12 mouse cellular contexts compared by ENCODE assay signal in genomic region chr5:141902544-141903250, GRCm38 (mm10).
DNase-seq lines count a peak whose midpoint lies in the region; ATAC-seq and TF ChIP-seq lines count a peak whose summit lies in the region.
"Had no signal": no experiment of that assay in that cellular context is flagged by ENCODE, and none has a peak within 500 bp of the region (broad histone marks: within the 10 kb centered on the region; RNA-seq: fewer than 3 reads in every experiment).

No protein-coding gene starts in this region.

- H3K27me3 ChIP-seq in forebrain, postnatal 0 days (ENCODE audit: insufficient read depth, low read length) = no peaks in the 10 kb centered on the region
- no peaks in the 10 kb centered on the region for H3K27me3 ChIP-seq in forebrain, embryonic 16.5 days (replicated peaks; ENCODE audit: control insufficient read depth, insufficient read depth, low read length)
- H3K27me3 ChIP-seq in neural tube, embryonic 13.5 days = no peaks in the 10 kb centered on the region
- H3K27me3 ChIP-seq: limb, embryonic 12.5 days; lung, embryonic 15.5 days had no signal

- no peak overlapping the region for H3K4me2 ChIP-seq in forebrain, postnatal 0 days (ENCODE audit: low read depth)
- no peak overlapping the region for H3K4me2 ChIP-seq in forebrain, embryonic 16.5 days (ENCODE audit: low read length)
- no peak overlapping the region for H3K4me2 ChIP-seq in neural tube, embryonic 13.5 days
- H3K4me2 ChIP-seq: limb, embryonic 12.5 days; lung, embryonic 15.5 days had no signal

- no peak for ATAC-seq in forebrain, postnatal 0 days
- no peak for ATAC-seq in forebrain, embryonic 16.5 days
- ATAC-seq in neural tube, embryonic 13.5 days (ENCODE audit: low read depth) = no peak
- ATAC-seq in frontal cortex, adult (ENCODE audit: low TSS enrichment) = no peak

- no peaks in the 10 kb centered on the region for H3K9me3 ChIP-seq in forebrain, postnatal 0 days (ENCODE audit: low read length)
- no peaks in the 10 kb centered on the region; the same call in 1 of the 2 replicates for H3K9me3 ChIP-seq in forebrain, embryonic 16.5 days (ENCODE audit: control insufficient read depth, low read length)
- no peaks in the 10 kb centered on the region for H3K9me3 ChIP-seq in neural tube, embryonic 13.5 days
- H3K9me3 ChIP-seq: lung, embryonic 15.5 days had no signal

- 0 out of 2 replicates have a peak, but pooled peaks have one; percentile 8 for TF ChIP-seq CTCF in forebrain, postnatal 0 days (IDR thresholded peaks at IDR 0.05; ENCODE audit: low read depth)

- H3K27ac ChIP-seq in forebrain, postnatal 0 days (ENCODE audit: low read depth, low read length) = no peak overlapping the region
- no peak overlapping the region for H3K27ac ChIP-seq in forebrain, embryonic 16.5 days (ENCODE audit: low read length)
- peak overlapping the region; percentile 52; the same call in 1 of the 2 replicates for H3K27ac ChIP-seq in neural tube, embryonic 13.5 days (replicated peaks)
- H3K27ac ChIP-seq: limb, embryonic 12.5 days; lung, embryonic 15.5 days had no signal

- no peaks in the 10 kb centered on the region for H3K4me1 ChIP-seq in forebrain, postnatal 0 days (ENCODE audit: insufficient read depth)
- no peaks in the 10 kb centered on the region for H3K4me1 ChIP-seq in forebrain, embryonic 16.5 days (replicated peaks; ENCODE audit: control insufficient read depth, insufficient read depth, low read length)
- H3K4me1 ChIP-seq in neural tube, embryonic 13.5 days (replicated peaks) = peaks cover 25% of the 10 kb centered on the region

- H3K9ac ChIP-seq in forebrain, postnatal 0 days = no peak overlapping the region
- no peak overlapping the region for H3K9ac ChIP-seq in forebrain, embryonic 16.5 days (replicated peaks; ENCODE audit: low read depth, low read length)
- H3K9ac ChIP-seq in neural tube, embryonic 13.5 days = no peak overlapping the region
- H3K9ac ChIP-seq: limb, embryonic 12.5 days; lung, embryonic 15.5 days had no signal

- 66% methylated on average over 16 of the region's 16 CpGs for WGBS in forebrain, postnatal 0 days
- 72% methylated on average over 16 of the region's 16 CpGs for WGBS in forebrain, embryonic 16.5 days
- WGBS in neural tube, embryonic 13.5 days = 59% methylated on average over 16 of the region's 16 CpGs

- no peak overlapping the region for H3K4me3 ChIP-seq in forebrain, postnatal 0 days (ENCODE audit: low read depth, low read length)
- H3K4me3 ChIP-seq in forebrain, embryonic 16.5 days (replicated peaks; ENCODE audit: low read length) = no peak overlapping the region
- no peak overlapping the region for H3K4me3 ChIP-seq in neural tube, embryonic 13.5 days
- H3K4me3 ChIP-seq: limb, embryonic 12.5 days; lung, embryonic 15.5 days had no signal

- no peak for DNase-seq in forebrain, postnatal 0 days
- DNase-seq in neural tube, embryonic 10.5 days (ENCODE audit: extremely low spot score, low spot score) = no peak
- DNase-seq in kidney, adult 18-20 months = peak; percentile 32
- no peak for DNase-seq in adipocyte (ENCODE audit: low spot score)
- DNase-seq in cerebellum, postnatal 25 days = no peak
- DNase-seq: cerebellum, adult 9-11 months; thymus, postnatal 25 days had no signal

- H3K36me3 ChIP-seq in forebrain, postnatal 0 days (ENCODE audit: insufficient read depth) = no peaks in the 10 kb centered on the region
- H3K36me3 ChIP-seq in forebrain, embryonic 16.5 days (ENCODE audit: control insufficient read depth, insufficient read depth) = no peaks in the 10 kb centered on the region
- no peaks in the 10 kb centered on the region for H3K36me3 ChIP-seq in neural tube, embryonic 13.5 days
- H3K36me3 ChIP-seq: limb, embryonic 12.5 days; lung, embryonic 15.5 days had no signal
